Mouse (Mus musculus) lung, postnatal 0 days (tissue): Measurements from ENCODE around the gene Ugt1a2.

Experiments used
- CTCF ChIP-seq: IDR thresholded peaks from 2 replicates; pipeline ENCODE4 v1.5.1; 2016; ENCODE audit warnings: antibody characterized with exemption, mild to moderate bottlenecking
- EP300 ChIP-seq: IDR thresholded peaks from 2 replicates; pipeline ENCODE4 v1.6.1; 2016; ENCODE audit warnings: antibody characterized with exemption, mild to moderate bottlenecking, control low read depth

GRCm38 (mm10) chr1:88246386-88246785 is 46.0 kb downstream of the Ugt1a2 start:
- TF ChIP-seq CTCF (no peak), EP300 (no peak)
